Mouse (Mus musculus) adrenal gland, postnatal 14 days (tissue): ENCODE results near the gene Tceal7. TPM values are rescaled to one million over a fixed set of nuclear protein-coding genes. Genes with fewer than 3 reads are reported as not detected.
"Not testable (repeated sequence)": the region's sequence is repeated elsewhere in the genome, so short reads cannot be mapped to it uniquely, and the experiment has no call there.

Experiments used
- DNase-seq: peaks from one replicate; pipeline ENCODE4 v3.0.0; 2021; ENCODE audit warnings: mixed read lengths
- long read RNA-seq, 2 experiments: library from polyadenylated mRNA; stranded (forward); transcript quantifications; one replicate each; pipeline ENCODE4 v2.0.0; 2021
- total RNA-seq: library from RNA; stranded (reverse); gene quantifications from 2 replicates; pipeline ENCODE4 v1.2.3, GENCODE M21; 2021

Gene Tceal7
- not detected in 2 replicates for total RNA-seq
- long read RNA-seq, experiment 1: 0 reads
- long read RNA-seq, experiment 2: 0 reads

- DNase-seq: not testable (repeated sequence)
Measured at GRCm38 (mm10) chrX:136214729-136215677, at the start of gene Tceal7, which contains the start of gene Bex1. TSS of gene Tceal7 (plus strand) at chrX:136214779. TSS of gene Bex1 (minus strand) at chrX:136215513.

GRCm38 (mm10) chrX:136170625-136171024 is 44.0 kb upstream of the Tceal7 start:
- DNase-seq: no peak

GRCm38 (mm10) chrX:136171189-136172117 is 43.1 kb upstream of the Tceal7 start:
- peak; percentile 78 for DNase-seq

- DNase-seq: peak; percentile 84
Measured at GRCm38 (mm10) chrX:136172118-136172551, 42.4 kb upstream of the Tceal7 start, which contains the start of gene Tceal8. TSS of gene Tceal8 (minus strand) at chrX:136172342.

- DNase-seq: no peak
Measured at GRCm38 (mm10) chrX:136172786-136173185, 41.8 kb upstream of the Tceal7 start.

GRCm38 (mm10) chrX:136180897-136181553 is 33.6 kb upstream of the Tceal7 start:
- DNase-seq: no peak

GRCm38 (mm10) chrX:136183107-136183506 is 31.5 kb upstream of the Tceal7 start:
- DNase-seq: no peak

GRCm38 (mm10) chrX:136195193-136195944 is 19.2 kb upstream of the Tceal7 start:
- DNase-seq: no peak

GRCm38 (mm10) chrX:136196873-136197272 is 17.7 kb upstream of the Tceal7 start:
- peak; percentile 59 for DNase-seq

GRCm38 (mm10) chrX:136203257-136203656 is 11.3 kb upstream of the Tceal7 start:
- no peak for DNase-seq

GRCm38 (mm10) chrX:136203664-136204066 is 10.9 kb upstream of the Tceal7 start, which contains the start of gene Tceal5:
TSS of gene Tceal5 (minus strand) at chrX:136203876.
- DNase-seq: peak; percentile 8

GRCm38 (mm10) chrX:136204406-136204805 is 10.2 kb upstream of the Tceal7 start:
- no peak for DNase-seq

- DNase-seq: no peak
Measured at GRCm38 (mm10) chrX:136213396-136213795, 1.2 kb upstream of the Tceal7 start.

GRCm38 (mm10) chrX:136216303-136216702 is 1.7 kb downstream of the Tceal7 start:
- DNase-seq: no peak

- DNase-seq: no peak
Measured at GRCm38 (mm10) chrX:136223714-136224113, 9.1 kb downstream of the Tceal7 start.

- DNase-seq: peak; percentile 22
Measured at GRCm38 (mm10) chrX:136227768-136228167, 13.2 kb downstream of the Tceal7 start.

- peak; percentile 34 for DNase-seq
Measured at GRCm38 (mm10) chrX:136238118-136238517, 23.5 kb downstream of the Tceal7 start.

- no peak for DNase-seq
Measured at GRCm38 (mm10) chrX:136243181-136243580, 28.6 kb downstream of the Tceal7 start.

- DNase-seq: peak; percentile 84
Measured at GRCm38 (mm10) chrX:136244574-136245229, 30.1 kb downstream of the Tceal7 start, which contains the start of gene Tceal9. TSS of gene Tceal9 (plus strand) at chrX:136245079.

GRCm38 (mm10) chrX:136245521-136246071 is 31.0 kb downstream of the Tceal7 start:
- DNase-seq: peak; percentile 47
